Mouse (Mus musculus): ENCODE data around the gene Sfswap.

GRCm38 (mm10) chr5:129594116-129595114, 93.4 kb downstream of the Sfswap start:
- TF ChIP-seq CTCF (IDR thresholded peaks at IDR 0.05; ENCODE audit: low read depth, low read length) (peak; percentile 99), POLR2A (IDR thresholded peaks at IDR 0.05; ENCODE audit: extremely low read depth, insufficient read depth, low read length) (no peak)

Measured in liver, adult 2 months (tissue).